Mouse (Mus musculus): ENCODE measurements around the gene Edem1.

DNA sequence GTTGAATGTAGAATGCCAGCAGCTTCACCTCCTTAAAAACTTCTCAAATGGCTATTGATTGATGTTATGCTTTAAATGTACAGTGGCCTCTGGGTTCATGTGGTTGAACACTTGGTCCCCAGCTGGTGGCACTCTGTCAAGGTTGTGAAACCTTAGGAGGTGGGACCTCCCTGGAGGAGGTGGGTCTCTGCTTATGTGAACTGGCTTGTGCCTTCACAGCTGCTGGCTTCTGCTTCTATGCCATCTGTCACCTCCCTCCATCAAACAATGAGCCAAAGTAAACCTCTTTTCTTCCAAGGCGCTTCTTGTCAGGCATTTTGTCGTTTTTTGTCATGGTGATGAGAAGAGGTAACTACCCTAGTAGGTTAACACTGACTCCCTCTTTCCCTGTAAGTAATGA, 31.7 kb upstream of the Edem1 start:
- no peak for TF ChIP-seq POLR2A (IDR thresholded peaks at IDR 0.05; ENCODE audit: borderline replicate concordance, extremely low read depth, low read depth, low read length)
- no peak for TF ChIP-seq CTCF (IDR thresholded peaks at IDR 0.05; ENCODE audit: insufficient read depth, low read length)

Data from lung, adult 2 months (tissue).